Mouse (Mus musculus) neural tube, embryonic 13.5 days (tissue): Measurements from ENCODE around the gene Panx1. TPM values are rescaled to one million over a fixed set of nuclear protein-coding genes. Genes with fewer than 3 reads are reported as not detected.

Experiments used
- ATAC-seq: fragments of 200-750 bp; cut with Nextera tagmentation; 2 replicates; pipeline ENCODE4 v1.8.0; 2017; ENCODE audit warnings: low read depth, mild to moderate bottlenecking, moderate TSS enrichment, moderate library complexity
- H3K27ac ChIP-seq: fragments of 300-500 bp; sonication (generic); replicated peaks from 2 replicates; pipeline ENCODE4 v1.5.1; 2015; ENCODE audit warnings: moderate library complexity, mild to moderate bottlenecking, inconsistent platforms
- H3K27me3 ChIP-seq: fragments of 300-500 bp; sonication (generic); 2 replicates; pipeline ENCODE4 v1.6.1; 2015; ENCODE audit warnings: mild to moderate bottlenecking, inconsistent platforms
- H3K36me3 ChIP-seq: fragments of 300-500 bp; sonication (generic); 2 replicates; pipeline ENCODE4 v1.6.1; 2015; ENCODE audit warnings: mild to moderate bottlenecking, inconsistent platforms
- H3K4me1 ChIP-seq: fragments of 300-500 bp; sonication (generic); replicated peaks from 2 replicates; pipeline ENCODE4 v1.6.1; 2015; ENCODE audit warnings: inconsistent platforms
- H3K4me2 ChIP-seq: fragments of 300-500 bp; sonication (generic); 2 replicates; pipeline ENCODE4 v1.6.1; 2015; ENCODE audit warnings: inconsistent platforms, mild to moderate bottlenecking, moderate library complexity
- H3K4me3 ChIP-seq: fragments of 300-500 bp; sonication (generic); 2 replicates; pipeline ENCODE4 v1.5.1; 2015; ENCODE audit warnings: mild to moderate bottlenecking, inconsistent platforms
- H3K9ac ChIP-seq: fragments of 300-500 bp; sonication (generic); 2 replicates; pipeline ENCODE4 v1.6.1; 2015; ENCODE audit warnings: moderate library complexity, mild to moderate bottlenecking, inconsistent platforms
- H3K9me3 ChIP-seq: fragments of 300-500 bp; sonication (generic); 2 replicates; pipeline ENCODE4 v1.6.1; 2016; ENCODE audit warnings: inconsistent platforms
- WGBS: fragments of 180-500 bp; shearing (Covaris S2); methylation state at CpG from one replicate; pipeline ENCODE4 v1.1.7; 2015; 5-methylcytosine and 5-hydroxymethylcytosine counted together
- polyA plus RNA-seq: library from polyadenylated mRNA; unstranded; fragments of >200 nt; fragmentation: Nextera tagmentation; extraction: Ambion mirVana; gene quantifications from 2 replicates; pipeline ENCODE4 v1.2.1, GENCODE M21; 2015

Panx1 gene
- polyA plus RNA-seq, 1 experiment from 2014 or later = 157 TPM

GRCm38 (mm10) chr9:15036807-15037206, 8.5 kb downstream of the Panx1 start:
- Histone ChIP-seq H3K9me3 (no peaks in the 10 kb centered on the region), H3K27ac (peak overlapping the region; percentile 54; the same call in 1 of the 2 replicates), H3K27me3 (no peaks in the 10 kb centered on the region), H3K9ac (no peak overlapping the region), H3K4me1 (peaks cover 29% of the 10 kb centered on the region), H3K36me3 (peaks cover 7% of the 10 kb centered on the region; the same call in 1 of the 2 replicates), H3K4me2 (no peak overlapping the region), H3K4me3 (no peak overlapping the region)
- 40% methylated on average over 4 of the region's 4 CpGs for WGBS
- ATAC-seq = no peak

DNA sequence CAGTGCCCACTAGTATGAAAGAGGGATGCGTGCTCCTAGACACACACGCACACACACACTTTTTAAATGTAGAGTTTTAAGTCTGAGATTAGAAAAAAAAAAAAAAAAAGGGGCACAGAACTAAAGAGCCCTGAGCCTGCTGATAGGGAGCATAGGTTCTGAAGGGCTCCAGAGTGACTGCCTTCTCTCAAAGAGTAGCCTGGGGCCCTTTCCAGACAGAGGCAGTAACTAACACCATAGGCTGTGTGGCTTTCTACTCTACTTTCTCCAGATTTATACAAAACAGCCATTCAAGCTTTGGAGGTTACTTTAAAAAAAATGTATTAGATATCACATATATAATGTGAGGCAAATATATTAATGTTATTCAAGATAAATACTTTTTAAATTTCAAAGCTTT, 8.9 kb downstream of the Panx1 start:
- peaks cover 11% of the 10 kb centered on the region; the same call in 1 of the 2 replicates for H3K36me3 ChIP-seq
- H3K4me3 ChIP-seq = no peak overlapping the region
- H3K27me3 ChIP-seq = no peaks in the 10 kb centered on the region
- peaks cover 25% of the 10 kb centered on the region for H3K4me1 ChIP-seq
- 94% methylated on average over 2 of the region's 2 CpGs for WGBS
- no peak for ATAC-seq
- H3K4me2 ChIP-seq = no peak overlapping the region
- no peak overlapping the region for H3K27ac ChIP-seq
- no peaks in the 10 kb centered on the region for H3K9me3 ChIP-seq
- H3K9ac ChIP-seq = no peak overlapping the region

- Histone ChIP-seq H3K9me3 (no peaks in the 10 kb centered on the region), H3K4me2 (no peak overlapping the region), H3K27me3 (no peaks in the 10 kb centered on the region), H3K27ac (no peak overlapping the region), H3K4me3 (no peak overlapping the region), H3K9ac (no peak overlapping the region), H3K36me3 (peaks cover 12% of the 10 kb centered on the region; the same call in 1 of the 2 replicates), H3K4me1 (peaks cover 20% of the 10 kb centered on the region)
- 92% methylated on average over 7 of the region's 7 CpGs for WGBS
- ATAC-seq = no peak
These were observed 9.3 kb downstream of the Panx1 start for GRCm38 (mm10) chr9:15035979-15036378.

DNA sequence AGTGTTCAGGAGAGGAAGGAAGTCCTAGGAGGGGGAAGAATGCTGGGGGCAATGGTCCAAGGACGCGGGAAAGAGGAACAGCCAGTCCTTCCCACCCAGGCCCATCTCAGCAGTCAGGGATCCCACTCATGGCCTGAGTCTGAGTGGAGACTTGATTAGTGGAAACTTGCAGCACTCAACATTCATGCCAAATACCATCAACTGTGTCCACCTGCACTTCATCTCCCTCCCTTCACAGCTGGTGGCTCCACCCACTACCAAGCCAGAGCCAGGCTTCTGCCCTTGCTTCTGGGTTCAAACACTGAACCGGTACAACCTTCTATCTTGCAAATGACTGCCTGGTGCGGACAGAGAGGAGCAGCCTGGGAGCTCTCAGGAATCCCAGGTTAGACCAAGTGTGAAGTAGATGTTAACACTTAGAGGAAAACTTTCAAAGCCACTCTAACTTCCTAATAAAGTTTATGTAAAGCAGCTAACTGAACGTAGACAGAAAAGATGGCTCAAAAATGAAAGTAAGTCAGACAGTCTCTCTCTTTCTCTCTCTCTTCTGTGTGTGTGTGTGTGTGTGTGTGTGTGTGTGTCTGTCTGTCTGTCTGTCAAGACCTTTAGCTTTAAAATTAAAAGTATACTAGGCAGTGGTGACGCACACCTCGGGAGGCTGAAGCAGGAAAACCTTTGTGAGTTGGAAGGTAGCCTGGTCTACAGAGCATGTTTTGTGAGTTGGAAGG, 10.6 kb downstream of the Panx1 start:
- H3K9me3 ChIP-seq = no peaks in the 10 kb centered on the region
- 88% methylated on average over 7 of the region's 7 CpGs for WGBS
- no peaks in the 10 kb centered on the region for H3K27me3 ChIP-seq
- H3K27ac ChIP-seq = no peak overlapping the region
- no peak overlapping the region for H3K4me2 ChIP-seq
- no peak overlapping the region for H3K4me3 ChIP-seq
- H3K4me1 ChIP-seq = peaks cover 14% of the 10 kb centered on the region
- peaks cover 12% of the 10 kb centered on the region; the same call in 1 of the 2 replicates for H3K36me3 ChIP-seq
- no peak overlapping the region for H3K9ac ChIP-seq
- no peak for ATAC-seq

DNA sequence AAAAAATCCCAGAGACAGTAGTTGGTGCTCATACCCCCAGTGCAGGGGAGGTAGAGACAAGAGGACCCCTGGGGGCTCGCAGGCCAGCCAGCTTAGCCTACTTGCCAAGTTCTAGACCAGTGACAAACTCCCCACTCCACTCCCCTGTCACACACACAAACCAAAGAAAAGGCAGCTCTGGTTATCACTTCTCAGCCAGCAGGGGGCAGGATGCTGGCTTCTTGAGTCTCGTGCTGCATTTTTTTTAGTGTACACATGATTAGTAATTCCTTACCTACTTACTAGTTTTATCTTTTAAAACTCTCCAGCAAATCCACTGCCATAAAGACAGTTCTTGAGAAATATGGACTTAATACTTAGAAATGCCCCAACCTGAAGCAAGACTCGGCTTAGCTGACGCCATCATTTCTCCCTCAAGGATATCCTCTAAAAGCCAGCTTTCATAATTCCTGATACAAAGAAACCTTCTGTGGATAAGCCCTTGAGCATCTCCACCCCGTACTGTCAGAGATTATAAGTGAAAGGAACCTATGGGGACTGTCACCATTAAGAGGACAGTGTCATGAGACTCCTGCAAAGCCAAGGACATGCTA, 11.6 kb downstream of the Panx1 start:
- Histone ChIP-seq H3K27me3 (no peaks in the 10 kb centered on the region), H3K9me3 (no peaks in the 10 kb centered on the region), H3K36me3 (peaks cover 12% of the 10 kb centered on the region; the same call in 1 of the 2 replicates), H3K9ac (no peak overlapping the region), H3K4me1 (peaks cover 14% of the 10 kb centered on the region), H3K4me2 (no peak overlapping the region), H3K27ac (no peak overlapping the region), H3K4me3 (no peak overlapping the region)
- no peak for ATAC-seq
- WGBS = 75% methylated on average over 5 of the region's 5 CpGs

DNA sequence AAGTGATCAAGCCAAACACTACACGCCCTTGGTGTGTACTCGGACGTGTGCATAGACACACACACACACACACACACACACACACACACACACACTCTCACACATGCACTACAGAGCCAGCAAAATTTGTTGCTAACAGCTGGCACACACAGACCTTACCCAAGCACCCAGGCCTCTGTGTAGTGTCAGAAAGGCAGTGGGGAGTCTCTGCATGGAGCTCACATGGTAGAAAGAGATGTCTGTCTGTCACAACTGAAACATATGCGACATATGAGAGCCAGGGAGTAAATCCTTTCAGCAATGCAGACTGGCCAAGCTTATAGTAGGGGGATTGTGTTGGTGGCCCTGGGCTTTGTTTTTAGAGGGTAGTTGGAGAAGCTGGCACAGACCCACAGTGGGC, 12.5 kb downstream of the Panx1 start:
- Histone ChIP-seq H3K4me1 (peaks cover 11% of the 10 kb centered on the region), H3K36me3 (peaks cover 12% of the 10 kb centered on the region; the same call in 1 of the 2 replicates), H3K9ac (no peak overlapping the region), H3K4me2 (no peak overlapping the region), H3K27me3 (no peaks in the 10 kb centered on the region), H3K4me3 (no peak overlapping the region), H3K9me3 (no peaks in the 10 kb centered on the region), H3K27ac (no peak overlapping the region)
- ATAC-seq = no peak
- WGBS = 87% methylated on average over 4 of the region's 4 CpGs

GRCm38 (mm10) chr9:15030771-15031170, 14.5 kb downstream of the Panx1 start:
- no peak overlapping the region for H3K4me3 ChIP-seq
- no peak overlapping the region for H3K27ac ChIP-seq
- no peaks in the 10 kb centered on the region for H3K9me3 ChIP-seq
- H3K9ac ChIP-seq = no peak overlapping the region
- H3K4me1 ChIP-seq = no peaks in the 10 kb centered on the region; the same call in 1 of the 2 replicates
- WGBS = 83% methylated on average over 8 of the region's 8 CpGs
- no peak for ATAC-seq
- no peaks in the 10 kb centered on the region for H3K27me3 ChIP-seq
- H3K36me3 ChIP-seq = peaks cover 27% of the 10 kb centered on the region; the same call in 1 of the 2 replicates
- H3K4me2 ChIP-seq = no peak overlapping the region

DNA sequence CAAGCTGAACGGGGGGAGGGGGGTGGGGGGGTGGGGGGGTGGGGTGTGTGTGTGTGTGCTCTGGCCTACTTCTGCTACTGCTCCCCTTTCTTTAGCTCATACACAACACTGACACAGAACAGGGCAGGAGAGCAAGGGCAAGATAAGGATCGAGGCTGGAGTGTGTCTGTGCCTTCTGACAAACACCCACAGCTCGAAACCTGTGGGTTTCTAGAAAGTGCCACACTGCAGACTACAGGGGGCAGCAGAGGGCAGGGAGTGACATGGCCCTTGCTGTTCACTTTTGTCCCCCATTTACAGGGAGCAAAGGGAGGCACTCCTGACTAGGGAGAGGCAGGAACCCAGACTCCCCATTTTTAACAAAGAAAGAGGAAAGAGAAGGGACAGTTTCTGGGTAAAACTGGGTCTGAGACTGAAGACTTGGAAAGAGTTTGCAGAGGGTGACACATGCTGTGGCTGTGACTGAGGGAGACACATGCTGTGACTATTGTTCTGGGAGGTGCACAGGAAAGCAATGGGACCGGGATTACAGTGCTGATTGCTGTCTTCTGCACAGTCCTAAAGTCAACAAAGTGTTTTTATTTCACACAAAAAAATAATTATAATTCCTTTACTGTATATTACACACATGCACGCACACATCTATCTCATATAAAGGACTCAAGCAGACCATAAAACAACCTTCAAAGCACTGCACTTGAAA, 16.1 kb downstream of the Panx1 start:
- Histone ChIP-seq H3K9me3 (no peaks in the 10 kb centered on the region), H3K36me3 (peaks cover 31% of the 10 kb centered on the region), H3K27me3 (no peaks in the 10 kb centered on the region), H3K27ac (no peak overlapping the region), H3K4me3 (no peak overlapping the region), H3K4me2 (no peak overlapping the region), H3K9ac (no peak overlapping the region), H3K4me1 (no peaks in the 10 kb centered on the region; the same call in 1 of the 2 replicates)
- ATAC-seq = no peak
- WGBS = 60% methylated on average over 5 of the region's 5 CpGs

DNA sequence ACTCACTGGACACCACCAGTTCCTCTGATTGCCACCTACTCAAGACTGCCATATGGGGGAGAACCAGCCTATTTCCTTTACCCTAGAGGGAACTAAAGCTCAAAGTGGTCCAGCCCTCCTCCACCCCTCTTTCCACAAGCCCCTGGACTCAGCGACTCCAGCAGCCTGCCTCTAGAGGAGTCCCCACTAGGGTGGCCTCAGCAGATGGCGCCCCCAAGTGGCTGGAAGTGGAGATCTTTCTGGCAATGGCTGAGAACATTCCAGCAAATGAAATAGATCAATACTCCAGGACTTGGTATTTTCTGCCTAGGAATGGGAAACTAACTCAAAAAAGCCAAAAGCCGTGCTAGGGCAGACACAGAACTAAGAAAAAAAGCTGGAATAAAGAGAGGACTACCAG, 17.6 kb downstream of the Panx1 start:
- Histone ChIP-seq H3K27ac (no peak overlapping the region), H3K4me3 (no peak overlapping the region), H3K4me1 (no peaks in the 10 kb centered on the region; the same call in 1 of the 2 replicates), H3K9ac (no peak overlapping the region), H3K4me2 (no peak overlapping the region), H3K36me3 (peaks cover 27% of the 10 kb centered on the region), H3K27me3 (no peaks in the 10 kb centered on the region), H3K9me3 (no peaks in the 10 kb centered on the region)
- WGBS = 71% methylated on average over 3 of the region's 3 CpGs
- no peak for ATAC-seq

DNA sequence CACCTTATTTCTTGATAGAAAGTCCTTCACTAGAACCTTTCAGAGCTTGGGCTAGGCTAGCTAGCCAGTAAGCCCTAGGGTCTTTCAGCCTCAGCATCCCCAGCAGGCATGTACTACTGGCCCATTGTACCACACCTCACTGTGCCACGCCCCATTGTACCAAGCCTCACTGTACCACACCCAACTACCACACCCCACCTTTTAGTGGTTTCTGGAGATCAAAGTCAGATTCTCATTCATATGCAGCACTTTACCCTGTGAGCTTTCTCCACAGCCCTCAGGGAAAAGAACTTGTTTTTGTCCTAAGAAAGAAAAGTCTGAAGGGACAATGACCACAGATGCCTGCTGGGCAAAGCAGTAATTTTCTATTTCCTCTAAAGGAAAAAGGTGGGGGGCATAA, 22.2 kb downstream of the Panx1 start:
- Histone ChIP-seq H3K4me3 (no peak overlapping the region), H3K36me3 (peaks cover 51% of the 10 kb centered on the region), H3K27ac (no peak overlapping the region), H3K4me1 (no peaks in the 10 kb centered on the region), H3K27me3 (no peaks in the 10 kb centered on the region), H3K4me2 (no peak overlapping the region), H3K9ac (no peak overlapping the region), H3K9me3 (no peaks in the 10 kb centered on the region)
- WGBS = 91% methylated on average over 1 of the region's 1 CpGs
- 0 out of 2 replicates have a peak, but pooled peaks have one; percentile 45 for ATAC-seq

DNA sequence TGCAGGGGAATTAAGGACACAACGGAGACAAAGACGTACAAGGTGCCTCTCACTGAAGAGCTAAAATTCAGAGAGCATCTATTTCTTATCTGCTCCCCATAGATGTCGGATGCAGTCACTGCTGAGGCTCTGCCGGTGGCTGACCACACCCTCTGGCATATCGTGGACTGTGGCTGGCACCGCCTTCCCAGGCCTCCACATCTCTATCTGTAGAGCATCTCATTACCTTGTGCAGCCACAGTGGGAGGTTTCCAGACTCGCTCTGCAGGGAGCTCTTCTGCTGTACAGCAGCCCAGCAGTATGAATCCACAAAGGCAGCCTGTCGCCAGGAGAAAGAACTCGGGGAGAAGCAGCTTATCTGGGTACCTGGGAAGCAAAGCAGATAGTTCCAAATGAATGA, 24.1 kb downstream of the Panx1 start:
- H3K9me3 ChIP-seq = no peaks in the 10 kb centered on the region
- H3K4me2 ChIP-seq = no peak overlapping the region
- no peak overlapping the region for H3K9ac ChIP-seq
- no peak overlapping the region for H3K4me3 ChIP-seq
- H3K36me3 ChIP-seq = peaks cover 51% of the 10 kb centered on the region
- no peak for ATAC-seq
- H3K27ac ChIP-seq = no peak overlapping the region
- 82% methylated on average over 9 of the region's 9 CpGs for WGBS
- no peaks in the 10 kb centered on the region for H3K27me3 ChIP-seq
- no peaks in the 10 kb centered on the region for H3K4me1 ChIP-seq

DNA sequence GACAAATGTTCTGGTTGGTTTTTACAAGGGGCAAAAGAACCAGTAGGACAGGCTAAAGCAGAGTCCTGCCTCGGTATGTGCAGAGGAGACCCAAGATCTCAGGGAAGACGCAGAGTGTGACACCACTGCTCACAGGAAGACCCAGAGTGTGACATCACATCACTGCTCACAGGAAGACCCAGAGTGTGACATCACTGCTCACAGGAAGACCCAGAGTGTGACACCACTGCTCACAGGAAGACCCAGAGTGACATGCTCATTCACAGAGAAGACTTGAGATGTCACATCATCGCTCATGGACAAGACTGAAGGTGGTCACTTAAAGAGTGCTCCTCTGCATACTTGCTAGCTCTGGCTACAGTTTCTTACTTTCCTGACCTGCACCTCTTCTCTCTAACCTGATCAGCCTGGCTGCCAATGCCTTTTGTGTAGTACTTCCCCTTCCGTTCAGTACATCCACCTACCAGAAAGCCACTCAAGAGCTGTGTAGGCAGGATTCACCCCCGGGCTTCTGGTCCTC, 24.7 kb downstream of the Panx1 start:
- Histone ChIP-seq H3K27ac (no peak overlapping the region), H3K4me3 (no peak overlapping the region), H3K9ac (no peak overlapping the region), H3K36me3 (peaks cover 48% of the 10 kb centered on the region), H3K4me2 (no peak overlapping the region), H3K27me3 (no peaks in the 10 kb centered on the region), H3K4me1 (no peaks in the 10 kb centered on the region), H3K9me3 (no peaks in the 10 kb centered on the region)
- WGBS = 94% methylated on average over 5 of the region's 5 CpGs
- no peak for ATAC-seq
